Mouse (Mus musculus) heart, embryonic 14.5 days (tissue): ENCODE data around the gene Ahdc1. TPM values are rescaled to one million over a fixed set of nuclear protein-coding genes. Genes with fewer than 3 reads are reported as not detected.

Experiments used
- ATAC-seq: fragments of 200-750 bp; cut with Nextera tagmentation; 2 replicates; pipeline ENCODE4 v1.8.0; 2017; ENCODE audit warnings: low read depth, moderate TSS enrichment; ENCODE audit not compliant: insufficient number of reproducible peaks, insufficient read depth, low FRiP score
- H3K27ac ChIP-seq, 2 experiments: fragments of 200-500 bp in 1 of 2; fragments of 300-500 bp in 1 of 2; sonication (generic) in 1 of 2; replicated peaks in 1 of 2; 2 replicates each; pipeline ENCODE4 v1.5.1; 2012 to 2014; ENCODE audit warnings: low read depth in 2 of 2, low read length in 2 of 2, control low read depth in 1 of 2, mild to moderate bottlenecking in 1 of 2, mixed read lengths in 1 of 2; ENCODE audit not compliant: control insufficient read depth in 1 of 2, insufficient read depth in 1 of 2
- H3K27me3 ChIP-seq: fragments of 300-500 bp; sonication (generic); 2 replicates; pipeline ENCODE4 v1.6.1; 2014; ENCODE audit warnings: mild to moderate bottlenecking, low read length, control low read depth; ENCODE audit not compliant: control insufficient read depth, insufficient read depth
- H3K36me3 ChIP-seq: fragments of 300-500 bp; sonication (generic); 2 replicates; pipeline ENCODE4 v1.6.1; 2014; ENCODE audit warnings: mild to moderate bottlenecking, control low read depth, low read length, mixed read lengths; ENCODE audit not compliant: control insufficient read depth, insufficient read depth
- H3K4me1 ChIP-seq, 2 experiments: fragments of 200-500 bp in 1 of 2; fragments of 300-500 bp in 1 of 2; sonication (generic) in 1 of 2; 2 replicates each; pipeline ENCODE4 v1.6.1; 2012 to 2014; ENCODE audit warnings: low read length in 2 of 2, control low read depth in 1 of 2, mixed read lengths in 1 of 2; ENCODE audit not compliant: control insufficient read depth in 2 of 2, insufficient read depth in 2 of 2
- H3K4me2 ChIP-seq: fragments of 300-500 bp; sonication (generic); 2 replicates; pipeline ENCODE4 v1.6.1; 2014; ENCODE audit warnings: mild to moderate bottlenecking, low read length
- H3K4me3 ChIP-seq, 2 experiments: fragments of 200-500 bp in 1 of 2; fragments of 300-500 bp in 1 of 2; sonication (generic) in 1 of 2; 2 replicates each; pipeline ENCODE4 v1.5.1; 2012 to 2014; ENCODE audit warnings: low read length in 2 of 2, mild to moderate bottlenecking in 2 of 2, control low read depth in 1 of 2, low read depth in 1 of 2, moderate library complexity in 1 of 2; ENCODE audit not compliant: control insufficient read depth in 1 of 2, insufficient read depth in 1 of 2
- H3K9ac ChIP-seq: fragments of 300-500 bp; sonication (generic); 2 replicates; pipeline ENCODE4 v1.6.1; 2014; ENCODE audit warnings: mild to moderate bottlenecking, low read length
- H3K9me3 ChIP-seq: fragments of 300-500 bp; sonication (generic); 2 replicates; pipeline ENCODE4 v1.6.1; 2016; ENCODE audit warnings: low read length, control low read depth; ENCODE audit not compliant: control insufficient read depth
- WGBS: fragments of 180-500 bp; shearing (Covaris S2); extraction: QIAGEN DNeasy Blood & Tissue Kit; methylation state at CpG from one replicate; pipeline ENCODE4 v1.1.7; 2014; 5-methylcytosine and 5-hydroxymethylcytosine counted together
- polyA plus RNA-seq: library from polyadenylated mRNA; unstranded; fragments of >200 nt; fragmentation: Nextera tagmentation; extraction: Ambion mirVana; gene quantifications from 2 replicates; pipeline ENCODE4 v1.2.1, GENCODE M21; 2014

The Ahdc1 gene
- polyA plus RNA-seq, 1 experiment from 2014 or later, result 9.0 TPM

GRCm38 (mm10) chr4:133009131-133009530 lies 1.9 kb upstream of the Ahdc1 start:
- no peak overlapping the region for H3K4me2 ChIP-seq
- H3K36me3 ChIP-seq, result no peaks in the 10 kb centered on the region
- 2% methylated on average over 4 of the region's 4 CpGs for WGBS
- H3K4me1 ChIP-seq, result peaks cover 12 to 25% of the 10 kb centered on the region in 2 experiments
- ATAC-seq, result no peak
- no peaks in the 10 kb centered on the region for H3K9me3 ChIP-seq
- no peak overlapping the region for H3K4me3 ChIP-seq
- no peaks in the 10 kb centered on the region for H3K27me3 ChIP-seq
- no peak overlapping the region for H3K9ac ChIP-seq
- H3K27ac ChIP-seq, result no peak overlapping the region

GRCm38 (mm10) chr4:133009676-133010075 lies 1.4 kb upstream of the Ahdc1 start:
- no peak overlapping the region for H3K9ac ChIP-seq
- no peaks in the 10 kb centered on the region for H3K9me3 ChIP-seq
- no peak for ATAC-seq
- peaks cover 14 to 30% of the 10 kb centered on the region in 2 experiments for H3K4me1 ChIP-seq
- no peaks in the 10 kb centered on the region for H3K27me3 ChIP-seq
- WGBS, result 54% methylated on average over 5 of the region's 5 CpGs
- H3K36me3 ChIP-seq, result no peaks in the 10 kb centered on the region
- no peak overlapping the region for H3K4me2 ChIP-seq
- H3K27ac ChIP-seq, result no peak overlapping the region
- no peak overlapping the region for H3K4me3 ChIP-seq

- Histone ChIP-seq H3K9ac (peak overlapping the region; percentile 99), H3K4me2 (peak overlapping the region; percentile 88), H3K27ac (peak overlapping the region in 1 of 2 experiments; percentile 97; a peak in 1 of 4 replicates), H3K9me3 (no peaks in the 10 kb centered on the region), H3K4me1 (peaks cover 23 to 39% of the 10 kb centered on the region in 2 experiments), H3K36me3 (no peaks in the 10 kb centered on the region), H3K4me3 (peak overlapping the region; percentile 90 to 97), H3K27me3 (no peaks in the 10 kb centered on the region)
- 1% methylated on average over 17 of the region's 17 CpGs for WGBS
- ATAC-seq, result no peak
Measured at GRCm38 (mm10) chr4:133010611-133011010, 449 bp upstream of the Ahdc1 start.

- under 1% methylated on average over 60 of the region's 84 CpGs for WGBS
- H3K9ac ChIP-seq, result peak overlapping the region; percentile 99
- H3K27me3 ChIP-seq, result no peaks in the 10 kb centered on the region
- peak overlapping the region; percentile 90 to 97 for H3K4me3 ChIP-seq
- peak overlapping the region; percentile 88 for H3K4me2 ChIP-seq
- H3K4me1 ChIP-seq, result peaks cover 36 to 54% of the 10 kb centered on the region in 2 experiments
- no peak for ATAC-seq
- H3K27ac ChIP-seq, result peak overlapping the region; percentile 91 to 97
- H3K9me3 ChIP-seq, result no peaks in the 10 kb centered on the region
- H3K36me3 ChIP-seq, result no peaks in the 10 kb centered on the region
Measured at GRCm38 (mm10) chr4:133011821-133012775, 1.0 kb downstream of the Ahdc1 start.

- H3K4me2 ChIP-seq, result peak overlapping the region; percentile 88
- peak overlapping the region; percentile 50 to 97 for H3K27ac ChIP-seq
- H3K4me1 ChIP-seq, result peaks cover 39 to 56% of the 10 kb centered on the region in 2 experiments
- peak overlapping the region; percentile 90 to 97 for H3K4me3 ChIP-seq
- H3K36me3 ChIP-seq, result 0 out of 2 replicates have a peak, but pooled peaks cover under 1% of the 10 kb centered on the region
- no peaks in the 10 kb centered on the region for H3K9me3 ChIP-seq
- peak overlapping the region; percentile 99 for H3K9ac ChIP-seq
- WGBS, result 1% methylated on average over 12 of the region's 17 CpGs
- 0 out of 2 replicates have a peak, but pooled peaks have one; percentile 0 for ATAC-seq
- no peaks in the 10 kb centered on the region for H3K27me3 ChIP-seq
Measured at GRCm38 (mm10) chr4:133012776-133013265, 1.8 kb downstream of the Ahdc1 start.

- no peaks in the 10 kb centered on the region for H3K9me3 ChIP-seq
- WGBS, result 5% methylated on average over 18 of the region's 18 CpGs
- peaks cover 42 to 57% of the 10 kb centered on the region in 2 experiments for H3K4me1 ChIP-seq
- peak overlapping the region; percentile 88 for H3K4me2 ChIP-seq
- peak overlapping the region; percentile 50 to 97 for H3K27ac ChIP-seq
- peak overlapping the region; percentile 90 to 97 for H3K4me3 ChIP-seq
- H3K9ac ChIP-seq, result peak overlapping the region; percentile 99
- no peaks in the 10 kb centered on the region for H3K27me3 ChIP-seq
- ATAC-seq, result peak; percentile 31
- 0 out of 2 replicates have a peak, but pooled peaks cover 5% of the 10 kb centered on the region for H3K36me3 ChIP-seq
Measured at GRCm38 (mm10) chr4:133013266-133013891, 2.3 kb downstream of the Ahdc1 start.

GRCm38 (mm10) chr4:133014088-133014487 lies 3.0 kb downstream of the Ahdc1 start:
- Histone ChIP-seq H3K4me2 (peak overlapping the region; percentile 88), H3K4me3 (peak overlapping the region in 1 of 2 experiments; percentile 97; a peak in 2 of 4 replicates), H3K27ac (peak overlapping the region in 1 of 2 experiments; percentile 97; a peak in 2 of 4 replicates), H3K4me1 (peaks cover 42 to 57% of the 10 kb centered on the region in 2 experiments), H3K9me3 (no peaks in the 10 kb centered on the region), H3K36me3 (peaks cover 5% of the 10 kb centered on the region; the same call in 1 of the 2 replicates), H3K9ac (peak overlapping the region; percentile 99; the same call in 1 of the 2 replicates), H3K27me3 (no peaks in the 10 kb centered on the region)
- 37% methylated on average over 5 of the region's 5 CpGs for WGBS
- ATAC-seq, result no peak
